Mouse (Mus musculus) cortical plate, adult 2 months (tissue): ENCODE measurements around the gene Eif3b.

Experiments used
- CTCF ChIP-seq: fragments of 200-500 bp; IDR thresholded peaks from 2 replicates; pipeline ENCODE4 v1.5.1; 2011; ENCODE audit warnings: mild to moderate bottlenecking, control low read depth, low read length; ENCODE audit not compliant: insufficient read depth; ENCODE audit errors: extremely low read depth
- POLR2A ChIP-seq: fragments of 200-500 bp; IDR thresholded peaks from 2 replicates; pipeline ENCODE4 v1.6.1; 2011; ENCODE audit warnings: mild to moderate bottlenecking, low read length, control low read depth; ENCODE audit not compliant: insufficient read depth; ENCODE audit errors: extremely low read depth

- no peak for TF ChIP-seq CTCF
- no peak for TF ChIP-seq POLR2A
Observed at GRCm38 (mm10) chr5:140445345-140445744, 26.2 kb downstream of the Eif3b start, which contains the start of gene Gm4869.
